ENCODE assay signal across 30 mouse cellular contexts in the genomic region with DNA sequence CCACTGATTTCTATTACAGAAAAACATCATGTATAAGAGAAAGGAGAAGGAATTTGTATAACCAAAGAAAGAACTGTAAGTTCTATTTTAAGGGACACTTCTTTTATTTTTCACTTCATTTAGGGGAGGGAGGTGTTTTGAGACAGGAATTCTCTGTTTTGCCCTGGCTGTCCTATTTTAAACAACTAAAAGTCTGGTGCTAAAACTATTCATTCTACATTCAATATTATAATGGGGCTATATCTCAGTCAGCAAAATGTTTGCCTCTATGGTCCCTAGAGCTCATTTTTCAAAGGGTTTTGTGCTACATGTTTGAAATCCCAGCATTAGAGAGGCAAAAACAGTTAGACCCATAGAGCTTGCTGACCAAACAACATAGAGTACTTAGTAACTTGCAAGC.
"Had no signal": no experiment of that assay in that cellular context is flagged by ENCODE, and none has a peak within 500 bp of the region (broad histone marks: within the 10 kb centered on the region; RNA-seq: fewer than 3 reads in every experiment).

No protein-coding gene starts in this region.

- H3K36me3 ChIP-seq: embryonic facial prominence, embryonic 10.5 days; embryonic facial prominence, embryonic 12.5 days; embryonic facial prominence, embryonic 13.5 days; embryonic facial prominence, embryonic 15.5 days; forebrain, embryonic 10.5 days; forebrain, embryonic 12.5 days; forebrain, embryonic 15.5 days had no signal

- DNase-seq: cerebellum, adult 18-20 months; cerebellum, adult 2 months; cerebellum, adult 8-10 months; cerebellum, adult 9-10 months; cerebellum, adult 9-11 months; cerebellum, postnatal 10 days; cerebellum, postnatal 14 days; cerebellum, postnatal 25 days; cerebellum, postnatal 36 days; embryo, embryonic 11 days; forebrain, postnatal 0 days; gastrocnemius, adult 2 months; gastrocnemius, postnatal 10 days; gastrocnemius, postnatal 14 days; gastrocnemius, postnatal 25 days; gastrocnemius, postnatal 36 days; heart, adult 11 months; heart, adult 18-20 months; heart, adult 2 months had no signal

- H3K4me1 ChIP-seq: embryonic facial prominence, embryonic 12.5 days; embryonic facial prominence, embryonic 15.5 days; forebrain, embryonic 10.5 days; forebrain, embryonic 12.5 days; forebrain, embryonic 13.5 days had no signal

- H3K9ac ChIP-seq: embryonic facial prominence, embryonic 12.5 days; embryonic facial prominence, embryonic 13.5 days; embryonic facial prominence, embryonic 15.5 days; forebrain, embryonic 12.5 days; forebrain, embryonic 13.5 days; forebrain, embryonic 15.5 days; forebrain, postnatal 0 days had no signal

- H3K27ac ChIP-seq: embryonic facial prominence, embryonic 10.5 days; embryonic facial prominence, embryonic 12.5 days; embryonic facial prominence, embryonic 13.5 days; embryonic facial prominence, embryonic 15.5 days; forebrain, embryonic 10.5 days; forebrain, embryonic 12.5 days; forebrain, embryonic 13.5 days; forebrain, embryonic 15.5 days; gastrocnemius, adult 2 months; heart, adult 2 months had no signal

- H3K4me3 ChIP-seq: embryonic facial prominence, embryonic 10.5 days; embryonic facial prominence, embryonic 12.5 days; embryonic facial prominence, embryonic 13.5 days; embryonic facial prominence, embryonic 15.5 days; erythroblast, embryonic 14.5 days; forebrain, embryonic 10.5 days; forebrain, embryonic 12.5 days; forebrain, embryonic 13.5 days; forebrain, embryonic 15.5 days; gastrocnemius, adult 2 months; heart, adult 2 months had no signal

- ATAC-seq: forebrain, embryonic 13.5 days; forebrain, embryonic 14.5 days; forebrain, embryonic 15.5 days; forebrain, embryonic 16.5 days; forebrain, postnatal 0 days had no signal

- H3K9me3 ChIP-seq: embryonic facial prominence, embryonic 10.5 days; embryonic facial prominence, embryonic 12.5 days; embryonic facial prominence, embryonic 13.5 days; embryonic facial prominence, embryonic 15.5 days; forebrain, embryonic 10.5 days; forebrain, embryonic 12.5 days; forebrain, embryonic 13.5 days; forebrain, embryonic 15.5 days had no signal

- H3K4me2 ChIP-seq: embryonic facial prominence, embryonic 12.5 days; embryonic facial prominence, embryonic 13.5 days; embryonic facial prominence, embryonic 15.5 days; forebrain, embryonic 12.5 days; forebrain, embryonic 13.5 days; forebrain, embryonic 15.5 days had no signal

- H3K27me3 ChIP-seq: embryonic facial prominence, embryonic 12.5 days; embryonic facial prominence, embryonic 13.5 days; embryonic facial prominence, embryonic 15.5 days; forebrain, embryonic 12.5 days; forebrain, embryonic 13.5 days; forebrain, embryonic 15.5 days had no signal
